ENCODE assay signal across 11 mouse cellular contexts in genomic region chr17:81010844-81011685, GRCm38 (mm10). TPM values are rescaled to one million over a fixed set of nuclear protein-coding genes. Genes with fewer than 3 reads are reported as not detected.
DNase-seq lines count a peak whose midpoint lies in the region; ATAC-seq and TF ChIP-seq lines count a peak whose summit lies in the region.
"Had no signal": no experiment of that assay in that cellular context is flagged by ENCODE, and none has a peak within 500 bp of the region (broad histone marks: within the 10 kb centered on the region; RNA-seq: fewer than 3 reads in every experiment).

No protein-coding gene starts in this region.

- no peaks in the 10 kb centered on the region for H3K36me3 ChIP-seq in heart, embryonic 12.5 days
- H3K36me3 ChIP-seq in lung, embryonic 16.5 days (ENCODE audit: control insufficient read depth, insufficient read depth, low read length) = no peaks in the 10 kb centered on the region
- H3K36me3 ChIP-seq in hindbrain, postnatal 0 days (ENCODE audit: insufficient read depth, low read length) = no peaks in the 10 kb centered on the region
- H3K36me3 ChIP-seq in neural tube, embryonic 15.5 days = no peaks in the 10 kb centered on the region

- ATAC-seq in heart, embryonic 12.5 days (ENCODE audit: insufficient number of reproducible peaks, low FRiP score) = no peak; the same call in 1 of the 2 replicates
- ATAC-seq in lung, embryonic 16.5 days (ENCODE audit: low read depth) = 0 out of 2 replicates have a peak, but pooled peaks have one; percentile 32
- ATAC-seq in hindbrain, postnatal 0 days = no peak
- ATAC-seq in neural tube, embryonic 15.5 days (ENCODE audit: low FRiP score) = peak; percentile 71

- no peak overlapping the region for H3K9ac ChIP-seq in heart, embryonic 12.5 days
- H3K9ac ChIP-seq in lung, embryonic 16.5 days (ENCODE audit: low read length) = no peak overlapping the region
- H3K9ac ChIP-seq in hindbrain, postnatal 0 days (replicated peaks; ENCODE audit: low read length) = no peak overlapping the region
- H3K9ac ChIP-seq in neural tube, embryonic 15.5 days (replicated peaks) = no peak overlapping the region

- H3K27ac ChIP-seq in heart, embryonic 12.5 days (ENCODE audit: poor library complexity, severe bottlenecking) = no peak overlapping the region
- no peak overlapping the region for H3K27ac ChIP-seq in lung, embryonic 16.5 days (ENCODE audit: low read length)
- 0 out of 2 replicates have a peak overlapping the region, but pooled peaks have one; percentile 16 for H3K27ac ChIP-seq in hindbrain, postnatal 0 days
- H3K27ac ChIP-seq in neural tube, embryonic 15.5 days (replicated peaks) = peak overlapping the region; percentile 7; the same call in 1 of the 2 replicates

- no peak overlapping the region for H3K4me3 ChIP-seq in heart, embryonic 12.5 days
- no peak overlapping the region for H3K4me3 ChIP-seq in lung, embryonic 16.5 days (ENCODE audit: low read length)
- no peak overlapping the region for H3K4me3 ChIP-seq in hindbrain, postnatal 0 days (ENCODE audit: low read length)
- no peak overlapping the region for H3K4me3 ChIP-seq in neural tube, embryonic 15.5 days (replicated peaks)

- intact Hi-C loops in heart, postnatal 10 days (cut with DNase I) = loop anchor here (10.0 kb wide), 1 partner anchor 386 kb away; no protein-coding TSS in a partner anchor

- WGBS in heart, embryonic 12.5 days = 35% methylated on average over 18 of the region's 18 CpGs
- WGBS in lung, embryonic 16.5 days = 56% methylated on average over 18 of the region's 18 CpGs
- 65% methylated on average over 18 of the region's 18 CpGs for WGBS in hindbrain, postnatal 0 days
- 64% methylated on average over 18 of the region's 18 CpGs for WGBS in neural tube, embryonic 15.5 days

- TF ChIP-seq CTCF in hindbrain, postnatal 0 days (IDR thresholded peaks at IDR 0.05; ENCODE audit: low read depth) = no peak

- H3K27me3 ChIP-seq in heart, embryonic 12.5 days (replicated peaks) = no peaks in the 10 kb centered on the region
- no peaks in the 10 kb centered on the region for H3K27me3 ChIP-seq in lung, embryonic 16.5 days (ENCODE audit: control insufficient read depth, insufficient read depth, low read depth, low read length)
- no peaks in the 10 kb centered on the region for H3K27me3 ChIP-seq in hindbrain, postnatal 0 days (ENCODE audit: insufficient read depth, low read length)
- H3K27me3 ChIP-seq in neural tube, embryonic 15.5 days (replicated peaks) = no peaks in the 10 kb centered on the region
- H3K27me3 ChIP-seq: CH12.LX had no signal

- DNase-seq in heart, postnatal 10 days = no peak
- DNase-seq in lung, postnatal 4 days = no peak
- no peak for DNase-seq in hindbrain, postnatal 0 days (ENCODE audit: low spot score)
- DNase-seq in urinary bladder, postnatal 36 days (ENCODE audit: low spot score in 2 of 2) = no peak
- no peak for DNase-seq in cerebellum, postnatal 14 days
- DNase-seq: cerebellum, adult 9-11 months; kidney, adult 18-20 months had no signal

- 0 out of 2 replicates have a peak overlapping the region, but pooled peaks have one; percentile 28 for H3K4me2 ChIP-seq in heart, embryonic 12.5 days
- no peak overlapping the region for H3K4me2 ChIP-seq in lung, embryonic 16.5 days (ENCODE audit: low read depth, low read length)
- no peak overlapping the region for H3K4me2 ChIP-seq in hindbrain, postnatal 0 days (ENCODE audit: low read depth, low read length)
- no peak overlapping the region for H3K4me2 ChIP-seq in neural tube, embryonic 15.5 days

- H3K9me3 ChIP-seq in heart, embryonic 12.5 days (replicated peaks) = no peaks in the 10 kb centered on the region
- H3K9me3 ChIP-seq in lung, embryonic 16.5 days (ENCODE audit: control insufficient read depth, low read length) = no peaks in the 10 kb centered on the region
- no peaks in the 10 kb centered on the region for H3K9me3 ChIP-seq in hindbrain, postnatal 0 days (ENCODE audit: low read length)
- H3K9me3 ChIP-seq in neural tube, embryonic 15.5 days (replicated peaks) = no peaks in the 10 kb centered on the region

- H3K4me1 ChIP-seq in heart, embryonic 12.5 days (replicated peaks) = peaks cover 31% of the 10 kb centered on the region
- peaks cover 6% of the 10 kb centered on the region; the same call in 1 of the 2 replicates for H3K4me1 ChIP-seq in lung, embryonic 16.5 days (replicated peaks; ENCODE audit: control insufficient read depth, insufficient read depth, low read length)
- H3K4me1 ChIP-seq in hindbrain, postnatal 0 days (ENCODE audit: insufficient read depth, low read length) = peaks cover 5% of the 10 kb centered on the region; the same call in 1 of the 2 replicates
- peaks cover 19% of the 10 kb centered on the region for H3K4me1 ChIP-seq in neural tube, embryonic 15.5 days

RNA-seq across cellular contexts. Expression of gene Thumpd2, which starts 53.8 kb away (rescaled TPM):
- 10.5 and 11.6 TPM in 2 replicates for polyA plus RNA-seq in heart, embryonic 12.5 days (2016; fragmentation: Nextera tagmentation; extraction: Ambion mirVana)
- total RNA-seq in heart, postnatal 10 days (2021) = 1 to 10 TPM; 5.5 to 7.6 TPM
- 15.0 and 16.1 TPM in 2 replicates for polyA plus RNA-seq in lung, embryonic 16.5 days (2015; fragmentation: Nextera tagmentation; extraction: Ambion mirVana)
- 1.8 and 6.6 TPM in 2 replicates for total RNA-seq in hindbrain, postnatal 0 days (2014; rRNA removed)
- polyA plus RNA-seq in hindbrain, postnatal 0 days (2015; fragmentation: Nextera tagmentation; extraction: Ambion mirVana) = 6.0 and 7.9 TPM in 2 replicates
- 7.5 and 10.8 TPM in 2 replicates for polyA plus RNA-seq in neural tube, embryonic 15.5 days (2015; fragmentation: Nextera tagmentation; extraction: Ambion mirVana)

Comparison
In these comparisons a context has a peak if more than half of its experiments do, and no peak if none do; other contexts are left out.
1. ATAC-seq: peak in lung, embryonic 16.5 days (single experiment) and neural tube, embryonic 15.5 days (single experiment); none in heart, embryonic 12.5 days (single experiment) and hindbrain, postnatal 0 days (single experiment).
2. H3K27ac ChIP-seq: peak in hindbrain, postnatal 0 days (single experiment) and neural tube, embryonic 15.5 days (single experiment); none in heart, embryonic 12.5 days (single experiment) and lung, embryonic 16.5 days (single experiment).